Mouse (Mus musculus) hindbrain, embryonic 13.5 days (tissue): ENCODE data around the gene Atxn1. TPM values are rescaled to one million over a fixed set of nuclear protein-coding genes. Genes with fewer than 3 reads are reported as not detected.

Source experiments
- ATAC-seq: fragments of 200-750 bp; cut with Nextera tagmentation; 2 replicates; pipeline ENCODE4 v1.8.0; 2017; ENCODE audit warnings: moderate TSS enrichment; ENCODE audit not compliant: low FRiP score
- H3K27ac ChIP-seq: fragments of 300-500 bp; sonication (generic); 2 replicates; pipeline ENCODE4 v1.5.1; 2015; ENCODE audit warnings: inconsistent platforms, mild to moderate bottlenecking, moderate library complexity
- H3K27me3 ChIP-seq: fragments of 300-500 bp; sonication (generic); 2 replicates; pipeline ENCODE4 v1.6.1; 2015; ENCODE audit warnings: mild to moderate bottlenecking, inconsistent platforms
- H3K36me3 ChIP-seq: fragments of 300-500 bp; sonication (generic); 2 replicates; pipeline ENCODE4 v1.6.1; 2015; ENCODE audit warnings: mild to moderate bottlenecking, inconsistent platforms
- H3K4me1 ChIP-seq: fragments of 300-500 bp; sonication (generic); replicated peaks from 2 replicates; pipeline ENCODE4 v1.6.1; 2015; ENCODE audit warnings: inconsistent platforms
- H3K4me2 ChIP-seq: fragments of 300-500 bp; sonication (generic); 2 replicates; pipeline ENCODE4 v1.6.1; 2015; ENCODE audit warnings: inconsistent platforms, mild to moderate bottlenecking, moderate library complexity
- H3K4me3 ChIP-seq: fragments of 300-500 bp; sonication (generic); 2 replicates; pipeline ENCODE4 v1.5.1; 2015; ENCODE audit warnings: mild to moderate bottlenecking, inconsistent platforms
- H3K9ac ChIP-seq: fragments of 300-500 bp; sonication (generic); 2 replicates; pipeline ENCODE4 v1.6.1; 2015; ENCODE audit warnings: mild to moderate bottlenecking, inconsistent platforms
- H3K9me3 ChIP-seq: fragments of 300-500 bp; sonication (generic); 2 replicates; pipeline ENCODE4 v1.6.1; 2016; ENCODE audit warnings: inconsistent platforms
- WGBS: fragments of 180-500 bp; shearing (Covaris S2); methylation state at CpG from one replicate; pipeline ENCODE4 v1.1.7; 2015; 5-methylcytosine and 5-hydroxymethylcytosine counted together
- polyA plus RNA-seq: library from polyadenylated mRNA; unstranded; fragments of >200 nt; fragmentation: Nextera tagmentation; extraction: Ambion mirVana; gene quantifications from 2 replicates; pipeline ENCODE4 v1.2.1, GENCODE M21; 2015

Atxn1 gene
- polyA plus RNA-seq, 1 experiment from 2014 or later: 8.1 TPM

- peak overlapping the region; percentile 24; the same call in 1 of the 2 replicates for H3K27ac ChIP-seq
- peaks cover 4% of the 10 kb centered on the region; the same call in 1 of the 2 replicates for H3K36me3 ChIP-seq
- no peak overlapping the region for H3K4me3 ChIP-seq
Measured at GRCm38 (mm10) chr13:45572768-45573167, 392.0 kb downstream of the Atxn1 start.

DNA sequence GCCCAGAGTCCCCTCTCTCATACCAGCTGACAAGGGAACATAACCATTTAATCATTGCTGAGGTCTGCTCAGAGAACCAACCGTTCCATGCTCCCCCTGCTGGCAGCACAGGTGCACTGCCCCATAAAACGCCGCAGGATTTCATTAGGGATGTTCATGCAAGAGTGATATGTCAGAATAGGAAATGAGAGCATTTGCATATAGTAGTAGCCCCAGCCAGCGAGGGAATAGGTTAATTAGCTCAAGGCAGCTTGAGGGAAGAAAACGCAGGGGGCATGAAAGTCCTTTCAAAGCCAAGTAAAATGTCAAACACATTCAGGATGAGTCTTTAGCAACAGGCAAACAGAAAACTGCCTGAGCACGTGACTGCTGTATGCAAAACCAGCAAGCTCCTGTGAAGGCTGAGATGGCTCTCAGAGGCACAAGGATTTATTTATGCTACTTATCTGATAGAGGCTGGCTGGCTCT, 393.0 kb downstream of the Atxn1 start:
- no peak overlapping the region for H3K9ac ChIP-seq
- 5% methylated on average over 6 of the region's 6 CpGs for WGBS
- no peaks in the 10 kb centered on the region for H3K27me3 ChIP-seq
- H3K27ac ChIP-seq: peak overlapping the region; percentile 61
- H3K36me3 ChIP-seq: peaks cover 12% of the 10 kb centered on the region
- peaks cover 40% of the 10 kb centered on the region for H3K4me1 ChIP-seq
- peak; percentile 79 for ATAC-seq
- H3K4me2 ChIP-seq: peak overlapping the region; percentile 22; the same call in 1 of the 2 replicates
- no peak overlapping the region for H3K4me3 ChIP-seq
- no peaks in the 10 kb centered on the region for H3K9me3 ChIP-seq

More at GRCm38 (mm10) chr13:45572768-45573167, 392.0 kb downstream of the Atxn1 start:
- H3K9me3 ChIP-seq: no peaks in the 10 kb centered on the region
- H3K4me1 ChIP-seq: peaks cover 46% of the 10 kb centered on the region
- no peak overlapping the region for H3K4me2 ChIP-seq
- WGBS: 42% methylated on average over 4 of the region's 4 CpGs
- no peaks in the 10 kb centered on the region for H3K27me3 ChIP-seq
- ATAC-seq: no peak
- H3K9ac ChIP-seq: no peak overlapping the region

DNA sequence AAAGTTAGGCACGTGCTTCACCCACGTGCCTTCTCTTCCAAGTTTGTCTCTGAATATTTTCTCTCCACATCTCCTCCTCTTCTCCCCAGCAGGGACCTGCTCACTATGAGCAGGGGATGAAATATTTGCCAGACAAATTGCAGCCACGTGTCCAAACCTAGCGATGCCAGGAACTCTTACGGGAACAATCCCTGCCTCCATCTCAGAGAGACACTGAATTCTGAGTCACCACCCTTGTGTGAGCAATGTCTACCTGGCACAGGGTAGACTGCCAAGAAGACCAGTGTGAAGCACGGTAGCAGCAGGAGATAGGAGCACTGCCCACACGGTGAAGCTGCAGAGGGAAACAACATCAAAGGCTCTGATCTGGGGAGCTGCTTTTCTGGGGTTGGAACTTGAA, 394.9 kb downstream of the Atxn1 start:
- no peaks in the 10 kb centered on the region for H3K27me3 ChIP-seq
- H3K27ac ChIP-seq: no peak overlapping the region
- 82% methylated on average over 7 of the region's 7 CpGs for WGBS

GRCm38 (mm10) chr13:45564946-45565345, 399.9 kb downstream of the Atxn1 start:
- ATAC-seq: no peak
- Histone ChIP-seq H3K36me3 (peaks cover 25% of the 10 kb centered on the region), H3K27me3 (no peaks in the 10 kb centered on the region), H3K27ac (no peak overlapping the region), H3K9me3 (no peaks in the 10 kb centered on the region), H3K4me2 (no peak overlapping the region), H3K4me3 (no peak overlapping the region), H3K4me1 (0 out of 2 replicates have a peak, but pooled peaks cover 8% of the 10 kb centered on the region), H3K9ac (no peak overlapping the region)
- WGBS: 70% methylated on average over 4 of the region's 4 CpGs

More for the DNA sequence above, 394.9 kb downstream of the Atxn1 start:
- Histone ChIP-seq H3K4me1 (peaks cover 28% of the 10 kb centered on the region), H3K4me2 (no peak overlapping the region), H3K36me3 (peaks cover 25% of the 10 kb centered on the region), H3K4me3 (no peak overlapping the region), H3K9me3 (no peaks in the 10 kb centered on the region), H3K9ac (no peak overlapping the region)
- no peak for ATAC-seq

DNA sequence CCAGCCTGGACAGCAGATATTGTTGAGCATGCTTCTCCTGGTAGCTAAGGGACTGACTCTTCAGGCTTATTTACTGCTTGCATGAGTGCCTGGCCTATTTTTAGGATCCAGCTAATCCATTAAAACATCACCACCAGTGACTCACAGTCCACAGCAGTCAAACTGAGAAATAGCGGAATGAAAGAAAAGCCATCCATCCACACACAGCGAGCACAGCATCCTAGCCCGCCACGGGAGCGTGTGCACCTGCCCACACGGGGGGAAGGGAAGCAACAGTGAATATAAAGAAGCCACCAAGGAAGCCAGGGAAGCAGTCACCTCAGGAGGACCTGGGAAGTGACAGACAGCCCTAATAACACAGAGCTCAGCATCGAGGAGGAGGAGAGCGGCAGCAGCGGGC, 402.8 kb downstream of the Atxn1 start:
- 78% methylated on average over 9 of the region's 9 CpGs for WGBS
- H3K4me3 ChIP-seq: no peak overlapping the region
- H3K4me1 ChIP-seq: peaks cover 11% of the 10 kb centered on the region; the same call in 1 of the 2 replicates
- H3K27me3 ChIP-seq: no peaks in the 10 kb centered on the region
- H3K9ac ChIP-seq: no peak overlapping the region
- H3K27ac ChIP-seq: no peak overlapping the region
- peaks cover 18% of the 10 kb centered on the region for H3K36me3 ChIP-seq
- no peaks in the 10 kb centered on the region for H3K9me3 ChIP-seq
- ATAC-seq: no peak
- no peak overlapping the region for H3K4me2 ChIP-seq

- Histone ChIP-seq H3K27me3 (no peaks in the 10 kb centered on the region), H3K4me3 (no peak overlapping the region), H3K36me3 (peaks cover 9% of the 10 kb centered on the region; the same call in 1 of the 2 replicates), H3K27ac (no peak overlapping the region), H3K4me2 (no peak overlapping the region), H3K4me1 (peaks cover 11% of the 10 kb centered on the region; the same call in 1 of the 2 replicates), H3K9me3 (no peaks in the 10 kb centered on the region), H3K9ac (no peak overlapping the region)
- no peak for ATAC-seq
- 77% methylated on average over 7 of the region's 7 CpGs for WGBS
Measured at GRCm38 (mm10) chr13:45560543-45560942, 404.3 kb downstream of the Atxn1 start.

GRCm38 (mm10) chr13:45559258-45559657, 405.6 kb downstream of the Atxn1 start:
- no peak for ATAC-seq
- no peak overlapping the region for H3K27ac ChIP-seq
- H3K27me3 ChIP-seq: no peaks in the 10 kb centered on the region
- H3K4me1 ChIP-seq: peaks cover 11% of the 10 kb centered on the region; the same call in 1 of the 2 replicates
- no peaks in the 10 kb centered on the region for H3K9me3 ChIP-seq
- no peak overlapping the region for H3K4me2 ChIP-seq
- 85% methylated on average over 3 of the region's 3 CpGs for WGBS
- H3K9ac ChIP-seq: no peak overlapping the region
- peaks cover 8% of the 10 kb centered on the region; the same call in 1 of the 2 replicates for H3K36me3 ChIP-seq
- no peak overlapping the region for H3K4me3 ChIP-seq

- no peak overlapping the region for H3K4me2 ChIP-seq
- no peaks in the 10 kb centered on the region for H3K9me3 ChIP-seq
- H3K4me3 ChIP-seq: no peak overlapping the region
- peaks cover 16% of the 10 kb centered on the region; the same call in 1 of the 2 replicates for H3K4me1 ChIP-seq
- WGBS: 68% methylated on average over 4 of the region's 4 CpGs
- no peaks in the 10 kb centered on the region for H3K27me3 ChIP-seq
- no peak overlapping the region for H3K27ac ChIP-seq
- ATAC-seq: no peak
- H3K36me3 ChIP-seq: peaks cover 8% of the 10 kb centered on the region; the same call in 1 of the 2 replicates
- no peak overlapping the region for H3K9ac ChIP-seq
Measured at GRCm38 (mm10) chr13:45558367-45558766, 406.4 kb downstream of the Atxn1 start.

DNA sequence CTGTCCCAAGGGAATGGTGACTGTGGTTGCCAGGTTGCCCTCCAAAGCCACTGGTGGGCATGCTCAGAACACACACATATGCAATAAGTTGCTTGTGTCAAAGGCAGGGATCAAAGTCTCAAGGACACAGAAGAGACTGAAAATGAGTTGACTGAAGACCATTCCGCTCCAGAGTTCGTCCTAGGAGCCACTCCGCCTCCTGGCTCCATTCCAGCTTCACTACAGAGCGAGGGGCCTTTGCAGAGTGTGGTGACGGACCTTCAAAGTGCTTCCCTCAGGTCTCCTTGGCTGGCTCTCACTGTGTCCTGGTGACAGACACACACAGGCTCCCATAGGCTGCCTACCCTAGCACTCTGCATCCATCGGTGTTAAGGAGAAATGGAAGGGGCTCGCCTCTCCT, 411.1 kb downstream of the Atxn1 start:
- ATAC-seq: peak; percentile 36; the same call in 1 of the 2 replicates
- WGBS: 58% methylated on average over 7 of the region's 7 CpGs

DNA sequence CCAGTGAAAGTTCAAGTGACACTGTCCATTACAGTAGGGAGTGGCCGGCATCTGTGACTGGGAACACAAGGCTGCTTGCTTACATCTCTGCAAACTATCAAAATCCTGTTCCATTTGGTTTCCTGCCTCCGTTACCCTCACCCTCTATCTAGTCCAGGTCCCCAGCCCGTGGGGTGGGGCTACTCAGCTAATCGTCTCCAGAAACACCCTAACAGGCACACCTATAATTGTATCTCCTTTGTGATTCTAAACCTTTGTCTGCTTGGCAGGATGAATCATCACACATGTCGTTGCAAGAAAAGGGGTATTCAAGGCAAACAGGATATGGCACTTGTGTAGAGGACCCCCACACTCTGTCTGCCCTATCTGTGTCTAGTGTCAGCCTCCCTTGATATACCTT, 417.3 kb downstream of the Atxn1 start:
- Histone ChIP-seq H3K4me3 (no peak overlapping the region), H3K4me2 (no peak overlapping the region), H3K9me3 (no peaks in the 10 kb centered on the region), H3K27me3 (no peaks in the 10 kb centered on the region), H3K27ac (no peak overlapping the region), H3K9ac (no peak overlapping the region), H3K4me1 (no peaks in the 10 kb centered on the region), H3K36me3 (peaks cover 16% of the 10 kb centered on the region)
- 78% methylated on average over 5 of the region's 5 CpGs for WGBS
- ATAC-seq: no peak

More for the DNA sequence above, 411.1 kb downstream of the Atxn1 start:
- H3K4me1 ChIP-seq: peaks cover 9% of the 10 kb centered on the region; the same call in 1 of the 2 replicates
- peaks cover 8% of the 10 kb centered on the region; the same call in 1 of the 2 replicates for H3K36me3 ChIP-seq
- H3K4me3 ChIP-seq: no peak overlapping the region
- no peak overlapping the region for H3K4me2 ChIP-seq
- no peaks in the 10 kb centered on the region for H3K9me3 ChIP-seq
- no peaks in the 10 kb centered on the region for H3K27me3 ChIP-seq
- H3K9ac ChIP-seq: no peak overlapping the region
- H3K27ac ChIP-seq: no peak overlapping the region

- WGBS: 81% methylated on average over 4 of the region's 4 CpGs
- Histone ChIP-seq H3K4me3 (no peak overlapping the region), H3K9ac (no peak overlapping the region), H3K36me3 (peaks cover 19% of the 10 kb centered on the region), H3K4me2 (no peak overlapping the region), H3K9me3 (no peaks in the 10 kb centered on the region), H3K27me3 (no peaks in the 10 kb centered on the region), H3K27ac (no peak overlapping the region), H3K4me1 (no peaks in the 10 kb centered on the region)
- no peak for ATAC-seq
Measured at GRCm38 (mm10) chr13:45546946-45547345, 417.9 kb downstream of the Atxn1 start.

- Histone ChIP-seq H3K9ac (no peak overlapping the region), H3K9me3 (no peaks in the 10 kb centered on the region), H3K4me3 (no peak overlapping the region), H3K4me2 (no peak overlapping the region), H3K27me3 (no peaks in the 10 kb centered on the region), H3K4me1 (no peaks in the 10 kb centered on the region), H3K27ac (no peak overlapping the region), H3K36me3 (peaks cover 24% of the 10 kb centered on the region)
- WGBS: 86% methylated on average over 13 of the region's 13 CpGs
- no peak for ATAC-seq
Measured at GRCm38 (mm10) chr13:45545974-45546373, 418.8 kb downstream of the Atxn1 start.

DNA sequence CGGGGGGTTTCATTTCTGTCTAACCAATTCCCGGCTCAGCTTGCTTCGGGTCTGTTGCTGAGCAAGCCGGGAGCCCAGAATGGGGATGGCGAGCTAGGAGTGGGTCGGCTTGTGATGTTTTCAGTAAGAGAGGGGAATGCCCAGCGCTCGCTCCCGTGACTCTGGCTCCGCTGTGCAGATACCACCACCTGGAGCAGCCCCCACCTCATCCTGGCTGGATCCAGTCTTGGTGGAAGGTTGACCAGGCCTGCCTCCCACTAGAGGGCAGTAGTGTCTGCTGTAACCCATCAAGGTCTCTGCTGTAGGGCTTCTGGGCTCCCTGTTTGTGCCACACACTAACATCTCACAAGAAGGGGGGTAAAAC, 425.6 kb downstream of the Atxn1 start:
- H3K27me3 ChIP-seq: no peaks in the 10 kb centered on the region
- peaks cover 23% of the 10 kb centered on the region for H3K36me3 ChIP-seq
- peaks cover 11% of the 10 kb centered on the region for H3K4me1 ChIP-seq
- peak overlapping the region; percentile 88 for H3K27ac ChIP-seq
- peak overlapping the region; percentile 70 for H3K9ac ChIP-seq
- peak overlapping the region; percentile 67 for H3K4me2 ChIP-seq
- H3K4me3 ChIP-seq: peak overlapping the region; percentile 40
- no peaks in the 10 kb centered on the region for H3K9me3 ChIP-seq
- 5% methylated on average over 10 of the region's 10 CpGs for WGBS
- ATAC-seq: peak; percentile 95
